Mouse (Mus musculus): ENCODE results near the gene Pfkfb2. TPM values are rescaled to one million over a fixed set of nuclear protein-coding genes. Genes with fewer than 3 reads are reported as not detected.

The Pfkfb2 gene
- total RNA-seq, 2 experiments from 2014 or later = 52.4 to 53.6 TPM

GRCm38 (mm10) chr1:130738551-130739106, 9.6 kb upstream of the Pfkfb2 start:
- intact Hi-C loops (cut with DNase I) = no loop called here
- DNase-seq = no peak

GRCm38 (mm10) chr1:130737916-130738315, 8.9 kb upstream of the Pfkfb2 start:
- intact Hi-C loops (cut with DNase I) = no loop called here
- DNase-seq = no peak

- intact Hi-C loops (cut with DNase I) = no loop called here
- no peak for DNase-seq
These were observed 8.4 kb upstream of the Pfkfb2 start for GRCm38 (mm10) chr1:130737411-130737881.

- intact Hi-C loops (cut with DNase I) = no loop called here
- no peak for DNase-seq
These were observed 5.8 kb upstream of the Pfkfb2 start for GRCm38 (mm10) chr1:130734852-130735251.

- DNase-seq = no peak
- intact Hi-C loops (cut with DNase I) = no loop called here
These were observed 5.4 kb upstream of the Pfkfb2 start for GRCm38 (mm10) chr1:130734452-130734851.

- intact Hi-C loops (cut with DNase I) = no loop called here
- DNase-seq = no peak
These were observed 4.6 kb upstream of the Pfkfb2 start for GRCm38 (mm10) chr1:130733671-130734070.

- DNase-seq = no peak
- intact Hi-C loops (cut with DNase I) = no loop called here
These were observed 3.9 kb upstream of the Pfkfb2 start for GRCm38 (mm10) chr1:130732706-130733658.

GRCm38 (mm10) chr1:130731741-130732337, 2.8 kb upstream of the Pfkfb2 start, which contains the start of gene AA986860:
TSS of gene AA986860 (plus strand) at chr1:130731976.
- no peak for DNase-seq
- intact Hi-C loops (cut with DNase I) = no loop called here

GRCm38 (mm10) chr1:130728708-130729107, 345 bp downstream of the Pfkfb2 start:
- intact Hi-C loops (cut with DNase I) = no loop called here
- no peak for DNase-seq

- DNase-seq = no peak
- intact Hi-C loops (cut with DNase I) = no loop called here
These were observed 983 bp downstream of the Pfkfb2 start for GRCm38 (mm10) chr1:130728070-130728469.

GRCm38 (mm10) chr1:130726396-130726795, 2.7 kb downstream of the Pfkfb2 start:
- no peak for DNase-seq
- intact Hi-C loops (cut with DNase I) = no loop called here

- DNase-seq = no peak
- intact Hi-C loops (cut with DNase I) = no loop called here
These were observed 4.8 kb downstream of the Pfkfb2 start for GRCm38 (mm10) chr1:130724206-130724605.

- intact Hi-C loops (cut with DNase I) = loop anchor here (5.0 kb wide), 1 partner anchor 340 kb away; no protein-coding TSS in a partner anchor
- DNase-seq = peak; percentile 96
These were observed 11.7 kb downstream of the Pfkfb2 start, which contains the start of gene Yod1 for GRCm38 (mm10) chr1:130717291-130717871. TSS of gene Yod1 (plus strand) at chr1:130717327.

GRCm38 (mm10) chr1:130716513-130717290, 12.4 kb downstream of the Pfkfb2 start:
- peak; percentile 57 for DNase-seq
- intact Hi-C loops (cut with DNase I) = loop anchor here (5.0 kb wide), 1 partner anchor 341 kb away; no protein-coding TSS in a partner anchor

GRCm38 (mm10) chr1:130716218-130716512, 12.9 kb downstream of the Pfkfb2 start:
- intact Hi-C loops (cut with DNase I) = loop anchor here (5.0 kb wide), 1 partner anchor 341 kb away; no protein-coding TSS in a partner anchor

GRCm38 (mm10) chr1:130715561-130716217, 13.4 kb downstream of the Pfkfb2 start, which contains the start of gene Gm29427:
TSS of gene Gm29427 (minus strand) at chr1:130715799.
- intact Hi-C loops (cut with DNase I) = loop anchor here (5.0 kb wide), 1 partner anchor 342 kb away; no protein-coding TSS in a partner anchor
- peak; percentile 92 for DNase-seq

More at GRCm38 (mm10) chr1:130716218-130716512, 12.9 kb downstream of the Pfkfb2 start:
- peak; percentile 4 for DNase-seq

GRCm38 (mm10) chr1:130714046-130714445, 15.0 kb downstream of the Pfkfb2 start:
- intact Hi-C loops (cut with DNase I) = no loop called here
- no peak for DNase-seq

GRCm38 (mm10) chr1:130710283-130711080, 18.6 kb downstream of the Pfkfb2 start:
- DNase-seq = no peak
- intact Hi-C loops (cut with DNase I) = no loop called here

GRCm38 (mm10) chr1:130703613-130704012, 25.4 kb downstream of the Pfkfb2 start:
- intact Hi-C loops (cut with DNase I) = no loop called here
- DNase-seq = no peak
